Mouse (Mus musculus) stomach, embryonic 14.5 days (tissue): Measurements from ENCODE around the gene Lrp1. TPM values are rescaled to one million over a fixed set of nuclear protein-coding genes. Genes with fewer than 3 reads are reported as not detected.

Experiments
- ATAC-seq: fragments of 200-750 bp; cut with Nextera tagmentation; 2 replicates; pipeline ENCODE4 v1.8.0; 2017; ENCODE audit warnings: low read depth, moderate TSS enrichment; ENCODE audit not compliant: insufficient number of reproducible peaks, insufficient read depth, low FRiP score
- H3K27ac ChIP-seq: fragments of 300-500 bp; sonication (generic); 2 replicates; pipeline ENCODE4 v1.5.1; 2014; ENCODE audit warnings: mild to moderate bottlenecking, low read length, moderate library complexity, mixed read lengths
- H3K27me3 ChIP-seq: fragments of 300-500 bp; sonication (generic); 2 replicates; pipeline ENCODE4 v1.6.1; 2014; ENCODE audit warnings: low read length, control low read depth, mixed read lengths; ENCODE audit not compliant: control insufficient read depth, insufficient read depth
- H3K36me3 ChIP-seq: fragments of 300-500 bp; sonication (generic); 2 replicates; pipeline ENCODE4 v1.6.1; 2014; ENCODE audit warnings: mild to moderate bottlenecking, control low read depth, low read length, moderate library complexity, mixed read lengths; ENCODE audit not compliant: control insufficient read depth, insufficient read depth
- H3K4me1 ChIP-seq: fragments of 300-500 bp; sonication (generic); 2 replicates; pipeline ENCODE4 v1.6.1; 2014; ENCODE audit warnings: low read length, control low read depth, mixed read lengths; ENCODE audit not compliant: control insufficient read depth, insufficient read depth
- H3K4me2 ChIP-seq: fragments of 300-500 bp; sonication (generic); replicated peaks from 2 replicates; pipeline ENCODE4 v1.6.1; 2014; ENCODE audit warnings: low read depth, low read length, control low read depth
- H3K4me3 ChIP-seq: fragments of 300-500 bp; sonication (generic); 2 replicates; pipeline ENCODE4 v1.5.1; 2014; ENCODE audit warnings: low read depth, low read length, control low read depth
- H3K9ac ChIP-seq: fragments of 300-500 bp; sonication (generic); replicated peaks from 2 replicates; pipeline ENCODE4 v1.6.1; 2014; ENCODE audit warnings: low read depth, mild to moderate bottlenecking, control low read depth, low read length, moderate library complexity, mixed read lengths
- H3K9me3 ChIP-seq: fragments of 300-500 bp; sonication (generic); 2 replicates; pipeline ENCODE4 v1.6.1; 2016; ENCODE audit warnings: low read depth, low read length, control low read depth; ENCODE audit not compliant: control insufficient read depth
- WGBS: fragments of 180-500 bp; shearing (Covaris S2); extraction: QIAGEN DNeasy Blood & Tissue Kit; methylation state at CpG from one replicate; pipeline ENCODE4 v1.1.7; 2014; 5-methylcytosine and 5-hydroxymethylcytosine counted together
- polyA plus RNA-seq: library from polyadenylated mRNA; unstranded; fragments of >200 nt; fragmentation: Nextera tagmentation; extraction: Ambion mirVana; gene quantifications from 2 replicates; pipeline ENCODE4 v1.2.1, GENCODE M21; 2014

The Lrp1 gene
- polyA plus RNA-seq, 1 experiment from 2014 or later, result 98.0 TPM

- no peak for ATAC-seq
- H3K4me1 ChIP-seq, result peaks cover 46% of the 10 kb centered on the region
- 80% methylated on average over 30 of the region's 30 CpGs for WGBS
- no peak overlapping the region for H3K4me2 ChIP-seq
- H3K36me3 ChIP-seq, result peaks cover 57% of the 10 kb centered on the region
- no peak overlapping the region for H3K4me3 ChIP-seq
- H3K9me3 ChIP-seq, result no peaks in the 10 kb centered on the region
- H3K9ac ChIP-seq, result no peak overlapping the region
- no peak overlapping the region for H3K27ac ChIP-seq
- H3K27me3 ChIP-seq, result no peaks in the 10 kb centered on the region
These were observed 25.8 kb downstream of the Lrp1 start for GRCm38 (mm10) chr10:127594930-127595715.

GRCm38 (mm10) chr10:127594405-127594804, 26.5 kb downstream of the Lrp1 start:
- Histone ChIP-seq H3K9me3 (no peaks in the 10 kb centered on the region), H3K27ac (no peak overlapping the region), H3K4me3 (no peak overlapping the region), H3K4me1 (peaks cover 39% of the 10 kb centered on the region), H3K4me2 (no peak overlapping the region), H3K27me3 (no peaks in the 10 kb centered on the region), H3K9ac (no peak overlapping the region), H3K36me3 (peaks cover 61% of the 10 kb centered on the region)
- WGBS, result 84% methylated on average over 8 of the region's 8 CpGs
- no peak for ATAC-seq

DNA sequence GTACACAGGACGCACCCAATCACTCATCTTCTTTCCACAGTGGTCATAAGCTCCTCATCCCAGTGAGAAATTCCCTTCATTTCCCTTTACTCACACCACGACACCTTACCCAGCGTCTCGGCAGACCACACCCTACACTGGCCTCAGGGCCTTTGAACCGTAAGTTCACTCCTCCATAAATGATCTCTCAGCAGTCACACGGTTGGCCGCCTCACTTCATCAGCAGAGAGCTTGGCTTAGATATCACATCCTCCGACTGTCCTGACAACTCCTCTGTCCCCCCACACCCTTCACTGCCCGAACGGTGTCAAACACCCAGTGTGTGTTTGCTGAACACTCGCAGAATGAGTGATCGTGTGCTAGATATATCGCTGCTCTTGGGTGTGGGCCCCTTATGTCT, 28.1 kb downstream of the Lrp1 start:
- WGBS, result 65% methylated on average over 13 of the region's 13 CpGs
- Histone ChIP-seq H3K27ac (no peak overlapping the region), H3K27me3 (no peaks in the 10 kb centered on the region), H3K4me1 (peaks cover 35% of the 10 kb centered on the region), H3K36me3 (peaks cover 74% of the 10 kb centered on the region), H3K9ac (no peak overlapping the region), H3K4me3 (no peak overlapping the region), H3K4me2 (no peak overlapping the region), H3K9me3 (no peaks in the 10 kb centered on the region)
- ATAC-seq, result no peak

GRCm38 (mm10) chr10:127592423-127592822, 28.5 kb downstream of the Lrp1 start:
- Histone ChIP-seq H3K27me3 (no peaks in the 10 kb centered on the region), H3K4me1 (peaks cover 31% of the 10 kb centered on the region), H3K9ac (no peak overlapping the region), H3K36me3 (peaks cover 76% of the 10 kb centered on the region), H3K9me3 (no peaks in the 10 kb centered on the region), H3K4me3 (no peak overlapping the region), H3K27ac (no peak overlapping the region), H3K4me2 (no peak overlapping the region)
- ATAC-seq, result no peak
- WGBS, result 89% methylated on average over 7 of the region's 7 CpGs

- H3K4me1 ChIP-seq, result peaks cover 22% of the 10 kb centered on the region
- H3K9ac ChIP-seq, result no peak overlapping the region
- no peak overlapping the region for H3K4me3 ChIP-seq
- peak; percentile 61; the same call in 1 of the 2 replicates for ATAC-seq
- no peaks in the 10 kb centered on the region for H3K9me3 ChIP-seq
- no peaks in the 10 kb centered on the region for H3K27me3 ChIP-seq
- peaks cover 83% of the 10 kb centered on the region for H3K36me3 ChIP-seq
- peak overlapping the region; percentile 78; the same call in 1 of the 2 replicates for H3K27ac ChIP-seq
- 17% methylated on average over 7 of the region's 7 CpGs for WGBS
- H3K4me2 ChIP-seq, result no peak overlapping the region
These were observed 29.4 kb downstream of the Lrp1 start for GRCm38 (mm10) chr10:127591514-127591913.

- Histone ChIP-seq H3K4me2 (no peak overlapping the region), H3K4me1 (peaks cover 16% of the 10 kb centered on the region), H3K9ac (no peak overlapping the region), H3K36me3 (peaks cover 80% of the 10 kb centered on the region), H3K27me3 (no peaks in the 10 kb centered on the region), H3K9me3 (no peaks in the 10 kb centered on the region), H3K27ac (peak overlapping the region; percentile 78), H3K4me3 (no peak overlapping the region)
- ATAC-seq, result no peak
- 73% methylated on average over 7 of the region's 7 CpGs for WGBS
These were observed 30.0 kb downstream of the Lrp1 start for GRCm38 (mm10) chr10:127590831-127591451.

DNA sequence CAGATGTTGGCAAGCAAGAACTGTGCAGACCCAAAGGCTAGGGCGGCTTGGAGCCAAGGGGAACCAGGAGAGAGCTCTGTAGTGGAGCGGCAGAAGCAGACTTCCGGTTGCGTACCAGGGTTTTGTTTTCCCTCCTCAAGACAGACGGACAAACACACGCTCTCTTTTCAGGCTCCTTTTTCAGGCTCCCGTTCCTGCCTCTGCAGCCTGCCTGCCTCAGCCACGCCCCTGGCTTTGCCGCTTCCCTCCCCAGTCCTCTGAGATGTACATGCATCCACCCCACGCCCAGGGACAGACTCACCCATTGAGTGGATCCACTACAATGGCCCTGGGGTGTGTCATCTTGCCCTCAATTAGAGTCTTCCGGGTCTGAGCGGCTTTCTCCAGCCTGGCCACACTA, 30.7 kb downstream of the Lrp1 start:
- Histone ChIP-seq H3K27ac (no peak overlapping the region; the same call in 1 of the 2 replicates), H3K4me3 (no peak overlapping the region), H3K36me3 (peaks cover 78% of the 10 kb centered on the region), H3K9ac (no peak overlapping the region), H3K4me1 (peaks cover 15% of the 10 kb centered on the region), H3K27me3 (no peaks in the 10 kb centered on the region), H3K4me2 (no peak overlapping the region), H3K9me3 (no peaks in the 10 kb centered on the region)
- no peak for ATAC-seq
- 88% methylated on average over 12 of the region's 12 CpGs for WGBS

DNA sequence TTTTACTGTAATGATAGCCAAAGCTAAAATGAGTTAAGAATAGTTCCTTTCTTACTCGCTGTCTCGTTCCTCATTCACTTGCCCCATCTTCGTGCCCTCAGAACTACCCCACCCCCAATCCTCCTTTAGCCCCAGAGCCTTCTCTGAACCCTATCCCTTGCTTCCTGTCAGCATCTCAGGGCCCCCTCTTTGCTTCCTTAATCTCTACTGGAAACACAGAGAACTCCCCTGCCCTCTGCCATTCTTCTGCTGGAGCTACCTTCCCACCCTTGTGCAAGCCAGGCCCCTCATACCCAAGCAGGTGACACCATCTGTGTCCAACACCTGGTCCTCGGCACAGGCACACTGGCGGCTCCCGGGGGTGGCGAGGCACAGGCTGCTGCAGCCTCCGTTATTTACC, 33.2 kb downstream of the Lrp1 start:
- no peak for ATAC-seq
- no peaks in the 10 kb centered on the region for H3K27me3 ChIP-seq
- H3K36me3 ChIP-seq, result peaks cover 75% of the 10 kb centered on the region
- no peaks in the 10 kb centered on the region for H3K9me3 ChIP-seq
- no peak overlapping the region for H3K9ac ChIP-seq
- no peak overlapping the region for H3K4me3 ChIP-seq
- no peak overlapping the region for H3K27ac ChIP-seq
- no peak overlapping the region for H3K4me2 ChIP-seq
- H3K4me1 ChIP-seq, result peaks cover 13% of the 10 kb centered on the region
- 87% methylated on average over 8 of the region's 8 CpGs for WGBS
